Comparison of ENCODE assay signal across 19 mouse cellular contexts in genomic region chr1:153969401-153969800, GRCm38 (mm10).
"Had no signal": no experiment of that assay in that cellular context is flagged by ENCODE, and none has a peak within 500 bp of the region (broad histone marks: within the 10 kb centered on the region; RNA-seq: fewer than 3 reads in every experiment).

No protein-coding gene starts in this region.

- ATAC-seq: liver, postnatal 0 days; midbrain, embryonic 16.5 days had no signal

- H3K9ac ChIP-seq: liver, embryonic 15.5 days; liver, postnatal 0 days; lung, embryonic 15.5 days; midbrain, embryonic 12.5 days; neural tube, embryonic 12.5 days had no signal

- H3K27me3 ChIP-seq: liver, embryonic 15.5 days; lung, embryonic 15.5 days; neural tube, embryonic 12.5 days had no signal

- DNase-seq: liver, postnatal 0 days; lung, adult 2 months; lung, postnatal 10 days; lung, postnatal 4 days; midbrain, embryonic 14.5 days; retina, postnatal 1 day; right cerebral cortex, adult 18-20 months; right cerebral cortex, postnatal 25 days; right cerebral cortex, postnatal 4 days; spleen, adult 18-20 months; thymus, adult 2 months; thymus, postnatal 25 days; thymus, postnatal 4 days had no signal

- H3K4me3 ChIP-seq: liver, embryonic 15.5 days; lung, embryonic 15.5 days; midbrain, embryonic 10.5 days; midbrain, embryonic 12.5 days; neural tube, embryonic 12.5 days had no signal

- H3K9me3 ChIP-seq: liver, embryonic 15.5 days; lung, embryonic 15.5 days; midbrain, embryonic 10.5 days; midbrain, embryonic 12.5 days; neural tube, embryonic 12.5 days had no signal

- H3K4me1 ChIP-seq: liver, embryonic 15.5 days; lung, embryonic 15.5 days; midbrain, embryonic 10.5 days; midbrain, embryonic 12.5 days; neural tube, embryonic 12.5 days had no signal

- H3K4me2 ChIP-seq: liver, embryonic 15.5 days; lung, embryonic 15.5 days; midbrain, embryonic 12.5 days; neural tube, embryonic 12.5 days had no signal

- H3K27ac ChIP-seq: liver, embryonic 15.5 days; lung, embryonic 15.5 days; midbrain, embryonic 10.5 days; midbrain, embryonic 12.5 days; neural tube, embryonic 12.5 days had no signal

- H3K36me3 ChIP-seq: liver, embryonic 15.5 days; lung, embryonic 15.5 days; midbrain, embryonic 10.5 days; midbrain, embryonic 12.5 days; neural tube, embryonic 12.5 days had no signal
